Mouse (Mus musculus) lung, adult 2 months (tissue): Measurements from ENCODE around the gene Olfr417.

Experiments used
- CTCF ChIP-seq: fragments of 200-500 bp; IDR thresholded peaks from 2 replicates; pipeline ENCODE4 v1.5.1; 2011; ENCODE audit warnings: mild to moderate bottlenecking, low read length, control low read depth; ENCODE audit not compliant: insufficient read depth
- POLR2A ChIP-seq: fragments of 200-500 bp; IDR thresholded peaks from 2 replicates; pipeline ENCODE4 v1.6.1; 2011; ENCODE audit warnings: low read depth, mild to moderate bottlenecking, control low read depth, low read length, borderline replicate concordance; ENCODE audit errors: extremely low read depth

DNA sequence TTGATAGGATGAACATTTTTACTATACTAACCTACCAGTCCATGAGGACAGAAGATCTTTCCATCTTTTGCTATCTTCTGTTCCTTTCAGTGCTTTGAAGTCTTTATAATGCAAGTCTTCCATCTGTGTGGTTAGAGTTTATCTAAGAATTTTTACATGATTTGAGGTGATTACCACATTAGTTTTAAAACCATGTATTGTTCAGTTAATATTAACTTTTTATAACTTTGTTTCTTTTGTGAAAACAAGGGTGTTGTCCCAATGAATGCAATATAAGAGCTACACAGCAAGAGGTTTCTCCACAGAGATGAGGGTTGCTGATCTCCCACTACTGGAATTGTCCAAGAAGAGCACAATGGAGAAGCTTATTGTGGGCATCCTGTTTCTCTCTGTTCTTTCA lies 34.7 kb upstream of the Olfr417 start, which contains the start of gene Mptx1:
- TF ChIP-seq POLR2A: no peak
- TF ChIP-seq CTCF: no peak
